Mouse (Mus musculus): ENCODE results near the gene Cdhr4.

Cdhr4 gene

GRCm38 (mm10) chr9:107992197-107992596, at the start of gene Cdhr4:
TSS of gene Cdhr4 (plus strand) at chr9:107992497.
- DNase-seq (ENCODE audit: low spot score): no peak

GRCm38 (mm10) chr9:107947241-107948194, 44.8 kb upstream of the Cdhr4 start:
- DNase-seq (ENCODE audit: low spot score): no peak

GRCm38 (mm10) chr9:107949184-107949921, 42.9 kb upstream of the Cdhr4 start:
- DNase-seq (ENCODE audit: low spot score): no peak

GRCm38 (mm10) chr9:107949922-107950235, 42.4 kb upstream of the Cdhr4 start, which contains the start of gene Traip:
TSS of gene Traip (plus strand) at chr9:107950136.
- DNase-seq (ENCODE audit: low spot score): no peak

GRCm38 (mm10) chr9:107950460-107951355, 41.6 kb upstream of the Cdhr4 start:
- peak; percentile 91 for DNase-seq (ENCODE audit: low spot score)

- DNase-seq (ENCODE audit: low spot score): no peak
These were observed 36.5 kb upstream of the Cdhr4 start for GRCm38 (mm10) chr9:107955613-107956289.

- DNase-seq (ENCODE audit: low spot score): no peak
These were observed 35.2 kb upstream of the Cdhr4 start for GRCm38 (mm10) chr9:107957141-107957540.

GRCm38 (mm10) chr9:107959896-107960295, 32.4 kb upstream of the Cdhr4 start:
- no peak for DNase-seq (ENCODE audit: low spot score)

GRCm38 (mm10) chr9:107960928-107961327, 31.4 kb upstream of the Cdhr4 start:
- DNase-seq (ENCODE audit: low spot score): no peak

GRCm38 (mm10) chr9:107961351-107961762, 30.9 kb upstream of the Cdhr4 start:
- no peak for DNase-seq (ENCODE audit: low spot score)

GRCm38 (mm10) chr9:107961881-107962280, 30.4 kb upstream of the Cdhr4 start:
- no peak for DNase-seq (ENCODE audit: low spot score)

GRCm38 (mm10) chr9:107962916-107963315, 29.4 kb upstream of the Cdhr4 start:
- no peak for DNase-seq (ENCODE audit: low spot score)

- peak; percentile 72 for DNase-seq (ENCODE audit: low spot score)
These were observed 28.6 kb upstream of the Cdhr4 start for GRCm38 (mm10) chr9:107963700-107964099.

GRCm38 (mm10) chr9:107964681-107965080, 27.6 kb upstream of the Cdhr4 start:
- DNase-seq (ENCODE audit: low spot score): no peak

- DNase-seq (ENCODE audit: low spot score): no peak
These were observed 25.6 kb upstream of the Cdhr4 start for GRCm38 (mm10) chr9:107966676-107967075.

- DNase-seq (ENCODE audit: low spot score): no peak
These were observed 24.9 kb upstream of the Cdhr4 start for GRCm38 (mm10) chr9:107967437-107967836.

- no peak for DNase-seq (ENCODE audit: low spot score)
These were observed 23.8 kb upstream of the Cdhr4 start for GRCm38 (mm10) chr9:107968531-107968930.

GRCm38 (mm10) chr9:107970311-107970710, 22.0 kb upstream of the Cdhr4 start:
- no peak for DNase-seq (ENCODE audit: low spot score)

- no peak for DNase-seq (ENCODE audit: low spot score)
These were observed 20.4 kb upstream of the Cdhr4 start for GRCm38 (mm10) chr9:107971690-107972541.

GRCm38 (mm10) chr9:107974491-107975171, 17.7 kb upstream of the Cdhr4 start:
- no peak for DNase-seq (ENCODE audit: low spot score)
